Mouse (Mus musculus) lung, postnatal 4 days (tissue): ENCODE measurements around the gene Ptpn1.

Source experiments
- DNase-seq, 2 experiments: peaks; one replicate each; pipeline ENCODE4 v3.0.0; 2021

Gene Ptpn1

GRCm38 (mm10) chr2:167948557-167948956, 16.7 kb downstream of the Ptpn1 start:
- DNase-seq, result no peak

DNA sequence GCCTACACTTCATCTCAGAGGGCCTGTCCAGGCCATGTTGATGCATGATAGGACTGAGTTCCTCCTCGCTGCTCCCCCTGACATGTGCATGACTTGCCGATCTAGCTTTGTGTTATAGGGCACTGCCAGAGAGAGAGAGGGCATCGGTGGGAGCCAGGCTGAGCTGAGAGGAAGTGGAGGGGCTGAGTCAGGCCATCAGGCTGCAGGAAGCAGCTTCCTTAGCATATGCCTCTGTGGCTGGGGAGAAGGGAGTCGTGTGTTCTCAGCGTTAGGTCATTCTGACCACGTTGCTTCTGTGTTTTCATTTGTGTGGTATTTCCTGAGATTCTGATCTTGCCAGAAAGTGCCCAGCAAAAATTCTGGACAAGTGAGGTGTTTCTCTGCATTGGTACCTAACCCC, 17.4 kb downstream of the Ptpn1 start:
- DNase-seq, result peak; percentile 63 to 70

DNA sequence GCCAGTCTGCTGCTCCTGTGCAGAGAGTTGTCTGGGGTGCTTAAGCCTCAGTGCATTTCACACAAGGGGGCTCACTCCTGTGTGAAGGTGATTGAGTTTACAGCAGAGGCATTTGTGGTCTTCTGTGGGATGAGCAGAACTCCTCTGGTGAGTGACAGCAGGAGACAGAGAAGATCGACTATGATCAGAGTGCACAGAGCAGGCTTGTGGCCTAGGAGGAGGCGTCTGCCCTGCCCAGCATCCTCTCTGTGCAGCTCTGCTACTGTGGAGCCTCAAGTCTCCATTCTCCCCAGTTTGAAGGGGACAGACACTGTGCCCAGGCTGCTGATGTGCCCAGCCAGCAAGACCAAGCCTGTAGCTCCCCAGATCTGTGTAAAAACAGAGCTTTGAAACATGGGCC, 18.0 kb downstream of the Ptpn1 start:
- no peak for DNase-seq

- no peak for DNase-seq
Observed at GRCm38 (mm10) chr2:167950681-167951080, 18.8 kb downstream of the Ptpn1 start.

DNA sequence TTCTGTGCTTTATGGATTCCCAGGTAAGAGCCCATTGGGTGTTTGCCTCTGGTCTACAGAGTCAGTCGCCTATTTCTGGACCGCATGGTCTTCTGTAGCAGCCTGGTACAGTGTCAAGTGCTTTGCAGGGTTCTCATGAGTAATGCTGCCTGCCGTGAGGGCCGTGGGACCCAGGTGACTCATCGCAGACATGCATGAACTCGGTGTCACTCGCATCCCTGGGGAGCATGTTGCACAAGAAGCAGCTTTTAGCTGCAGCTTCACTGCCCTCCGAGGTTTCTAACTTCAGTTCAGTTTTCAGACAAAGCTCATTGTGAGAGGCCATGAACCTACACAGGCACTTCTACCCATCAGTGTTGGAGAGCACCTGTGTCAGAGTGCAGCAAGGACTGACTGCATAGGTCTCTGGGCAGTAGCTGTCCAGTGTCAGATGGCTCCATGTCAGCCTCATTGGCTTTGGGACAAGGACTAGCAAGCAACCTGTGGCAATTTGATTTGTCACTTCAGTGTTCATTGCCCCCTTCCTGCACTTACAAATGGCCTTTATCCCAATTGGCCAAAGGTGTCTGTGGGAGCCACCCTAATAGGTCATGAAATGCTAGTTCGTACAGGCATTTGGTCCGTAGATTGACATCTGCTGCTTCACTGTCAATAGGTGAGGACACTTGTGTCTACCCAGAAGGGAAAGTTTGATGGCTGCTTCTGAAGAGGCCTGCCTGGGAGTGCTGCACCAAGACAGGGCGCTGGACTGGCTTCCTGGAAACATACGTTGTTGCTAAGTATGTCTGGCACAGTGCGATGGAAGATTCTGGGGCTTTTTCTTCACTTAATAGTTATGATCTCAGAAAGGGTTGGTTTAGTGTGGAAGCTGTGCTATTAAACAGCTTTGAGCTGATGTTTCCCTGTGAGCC, 19.7 kb downstream of the Ptpn1 start:
- DNase-seq, result no peak

- no peak for DNase-seq
Observed at GRCm38 (mm10) chr2:167953819-167954218, 22.0 kb downstream of the Ptpn1 start.

GRCm38 (mm10) chr2:167954928-167955327, 23.1 kb downstream of the Ptpn1 start:
- no peak for DNase-seq

- no peak for DNase-seq
Observed at GRCm38 (mm10) chr2:167957539-167957938, 25.7 kb downstream of the Ptpn1 start.

GRCm38 (mm10) chr2:167958082-167958788, 26.4 kb downstream of the Ptpn1 start:
- DNase-seq, result peak; percentile 57 to 74

- peak; percentile 85 to 93 for DNase-seq
Observed at GRCm38 (mm10) chr2:167958843-167959242, 27.0 kb downstream of the Ptpn1 start.

DNA sequence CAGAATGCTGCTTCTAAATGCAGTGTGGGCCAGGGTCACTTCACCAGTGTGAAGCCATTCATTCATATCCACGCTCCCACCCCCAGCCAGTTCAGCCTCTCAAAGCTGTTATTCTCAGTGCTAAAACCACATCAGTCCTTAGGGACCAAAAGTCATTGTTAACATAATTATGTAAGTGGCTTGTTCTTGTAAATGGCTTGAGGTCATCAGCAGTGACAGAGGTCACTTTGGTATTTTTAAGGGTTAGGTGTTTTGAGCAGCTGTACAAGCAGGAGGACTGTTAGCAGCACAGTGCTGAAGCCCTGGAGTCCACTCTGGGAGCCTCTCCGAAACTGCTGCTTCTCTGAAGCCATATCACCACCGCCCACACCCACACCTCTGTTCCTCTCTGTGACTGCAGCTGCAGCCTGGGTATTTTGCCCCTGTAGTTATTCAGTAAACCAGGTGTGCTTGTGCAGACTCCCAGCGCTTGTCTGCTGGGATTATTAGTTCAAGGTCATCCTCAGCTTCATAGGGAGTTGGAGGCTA, 27.6 kb downstream of the Ptpn1 start:
- no peak for DNase-seq

DNA sequence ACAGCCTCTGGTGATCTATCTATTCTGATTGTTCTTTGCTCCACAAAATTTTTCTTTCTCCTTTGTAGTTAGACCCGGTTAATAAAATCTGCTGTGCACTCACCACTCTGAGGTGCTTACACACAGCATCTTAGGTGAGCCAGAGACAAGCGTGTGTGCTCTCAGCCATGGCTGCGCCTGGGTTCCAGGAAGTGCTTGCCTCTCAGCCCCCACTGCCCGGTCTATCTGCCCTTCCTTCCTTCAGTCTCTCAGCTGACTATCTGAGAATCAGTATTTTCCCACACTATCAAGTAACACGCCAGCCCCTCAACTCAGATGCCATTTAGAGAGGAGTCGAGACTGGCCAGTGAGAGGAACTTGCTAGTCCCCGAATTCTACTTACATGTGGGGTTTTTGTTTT, 28.1 kb downstream of the Ptpn1 start:
- no peak for DNase-seq

- no peak for DNase-seq
Observed at GRCm38 (mm10) chr2:167960584-167960983, 28.7 kb downstream of the Ptpn1 start.

DNA sequence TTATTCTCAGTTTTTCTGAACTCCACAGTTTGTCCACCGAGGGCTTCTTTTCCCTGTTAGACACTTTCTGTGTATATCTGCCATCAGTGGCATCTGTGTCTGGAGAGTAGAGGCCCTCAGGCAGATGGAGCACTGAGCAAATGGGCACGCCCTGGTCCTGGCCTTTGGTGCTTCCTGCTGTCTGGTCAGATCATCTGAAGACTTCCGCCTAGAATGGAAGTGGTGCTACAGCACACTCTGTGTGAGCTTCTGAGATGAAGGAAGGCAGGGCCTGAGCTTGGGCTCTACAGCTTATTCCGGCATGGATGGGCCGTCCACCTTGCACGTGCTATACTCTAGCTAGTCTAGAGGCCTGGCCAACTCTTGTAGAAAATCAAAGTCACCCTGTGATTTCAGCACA, 30.5 kb downstream of the Ptpn1 start:
- DNase-seq, result peak in 1 of 2 experiments; percentile 55

GRCm38 (mm10) chr2:167963176-167963575, 31.3 kb downstream of the Ptpn1 start:
- DNase-seq, result no peak

DNA sequence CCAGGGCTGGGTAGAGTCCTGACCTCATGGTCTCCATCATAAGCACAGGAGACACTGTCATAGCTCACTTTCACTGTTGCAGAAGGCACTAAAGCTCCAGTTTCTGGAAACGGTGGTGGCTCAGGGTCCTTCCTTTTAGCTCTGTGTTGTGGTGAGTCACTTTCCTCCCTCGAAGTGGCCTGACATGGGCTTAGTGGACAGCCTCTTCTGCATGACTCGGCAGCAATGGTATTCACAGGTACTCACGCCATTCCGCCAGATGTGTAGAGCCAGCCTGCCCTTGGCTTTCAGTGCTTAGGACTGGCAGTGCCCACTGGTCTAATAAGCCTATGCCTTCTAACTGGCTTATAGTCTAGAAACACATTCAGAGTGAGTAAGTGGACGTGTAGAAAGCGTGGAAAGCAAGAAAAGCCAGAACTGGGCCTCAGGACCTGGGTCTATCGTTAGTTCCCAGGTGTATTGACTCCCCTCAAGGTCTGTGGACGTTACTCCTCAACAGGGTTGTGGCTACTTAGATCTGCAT, 32.0 kb downstream of the Ptpn1 start:
- no peak for DNase-seq

GRCm38 (mm10) chr2:167964320-167964719, 32.5 kb downstream of the Ptpn1 start:
- DNase-seq, result peak; percentile 69 to 84

- DNase-seq, result no peak
Observed at GRCm38 (mm10) chr2:167965911-167966310, 34.1 kb downstream of the Ptpn1 start.

DNA sequence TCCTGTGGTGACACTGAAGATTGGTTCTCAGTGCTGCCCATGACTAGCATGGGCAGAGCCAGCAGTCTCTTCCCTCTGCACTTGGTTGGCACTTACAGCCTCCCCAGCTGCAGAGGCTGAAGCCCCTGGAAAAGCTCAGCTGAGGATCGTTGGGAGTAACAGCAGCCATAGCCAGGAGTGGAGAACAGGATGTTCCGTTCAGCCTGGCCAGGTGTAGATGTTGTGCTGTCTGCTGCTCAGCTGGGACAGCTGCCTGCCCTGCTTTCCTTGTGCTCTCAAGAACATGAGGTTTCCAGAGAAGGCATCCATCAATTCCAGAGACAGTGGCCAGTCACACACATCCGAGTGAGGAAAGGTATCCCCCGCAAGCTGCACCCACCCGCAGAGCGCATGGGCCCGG, 36.6 kb downstream of the Ptpn1 start:
- DNase-seq, result no peak

DNA sequence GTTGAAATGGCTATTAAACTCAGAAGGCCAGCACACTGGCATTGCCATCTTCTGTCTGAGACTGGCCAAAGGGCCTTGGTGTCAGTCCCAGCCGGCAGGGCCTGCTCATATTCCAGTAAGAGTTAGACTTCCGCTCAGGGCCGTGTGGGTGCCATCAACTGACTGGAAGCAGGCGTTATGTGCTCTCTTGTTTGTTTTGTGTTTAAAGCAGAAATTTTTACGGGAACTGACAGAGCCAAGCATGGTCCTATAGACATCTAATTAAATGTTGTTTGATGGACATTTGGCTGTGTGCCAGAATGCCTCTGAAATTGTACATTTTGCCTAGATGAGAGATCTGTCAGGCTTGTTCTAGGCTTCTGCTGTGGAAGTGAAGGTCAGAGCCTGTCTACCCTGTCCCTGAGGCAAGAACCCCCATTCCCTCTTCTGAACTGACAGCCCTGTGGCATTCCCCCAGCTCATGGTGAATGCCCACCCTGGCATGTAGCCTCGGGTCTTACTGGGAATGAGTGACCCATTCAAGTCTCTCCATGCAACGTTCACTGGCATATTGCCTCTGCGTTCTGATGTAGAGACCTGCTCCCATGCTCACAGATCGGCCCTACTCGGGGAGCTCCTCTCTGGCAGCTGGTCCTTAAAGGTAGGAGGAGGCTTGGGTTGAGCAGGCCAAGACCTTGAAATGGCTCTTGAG, 38.1 kb downstream of the Ptpn1 start:
- DNase-seq, result peak in 1 of 2 experiments; percentile 64

DNA sequence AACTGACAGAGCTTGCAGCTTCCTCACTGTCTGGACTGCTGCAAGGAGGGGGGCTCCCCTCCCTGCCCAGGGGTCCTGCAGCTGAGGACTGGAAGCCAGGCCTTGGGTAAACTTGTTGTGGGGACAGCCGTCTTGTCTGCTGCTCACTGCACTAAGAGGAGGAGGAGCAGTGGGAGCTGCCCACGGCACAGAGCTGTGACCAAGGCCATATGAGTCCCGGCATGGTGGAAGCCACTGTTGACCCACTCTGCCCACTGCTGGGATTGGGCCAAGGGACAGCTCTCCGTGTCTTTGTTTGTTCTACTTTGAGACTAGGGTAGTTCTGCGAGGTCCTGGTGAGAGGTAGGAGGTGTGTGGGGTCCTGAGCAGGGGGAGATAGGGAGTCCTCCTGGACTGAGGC, 40.3 kb downstream of the Ptpn1 start:
- DNase-seq, result peak in 1 of 2 experiments; percentile 41

- DNase-seq, result peak in 1 of 2 experiments; percentile 31
Observed at GRCm38 (mm10) chr2:167972809-167973208, 41.0 kb downstream of the Ptpn1 start.

DNA sequence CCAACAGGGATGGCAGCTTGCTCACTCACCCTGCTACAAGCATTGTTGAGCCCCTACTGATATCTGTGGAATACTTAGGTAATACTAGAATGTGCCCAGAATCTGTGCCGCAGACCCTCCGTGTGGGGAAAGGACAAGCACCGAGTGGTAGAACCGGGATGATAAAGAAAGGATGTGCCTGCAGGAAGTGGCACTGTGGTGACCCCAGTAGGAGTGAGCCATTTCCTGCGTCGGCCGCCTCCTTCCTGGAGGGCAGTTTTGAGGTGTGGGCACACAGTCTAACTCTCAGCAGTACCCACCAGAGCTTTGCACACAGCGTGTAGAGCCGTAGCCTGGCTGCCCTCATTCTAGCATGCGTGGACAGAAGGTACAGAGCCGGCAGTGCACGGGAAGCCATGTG, 43.9 kb downstream of the Ptpn1 start:
- peak in 1 of 2 experiments; percentile 62 for DNase-seq
